ENCODE assay signal across 9 mouse cellular contexts in the genomic region with DNA sequence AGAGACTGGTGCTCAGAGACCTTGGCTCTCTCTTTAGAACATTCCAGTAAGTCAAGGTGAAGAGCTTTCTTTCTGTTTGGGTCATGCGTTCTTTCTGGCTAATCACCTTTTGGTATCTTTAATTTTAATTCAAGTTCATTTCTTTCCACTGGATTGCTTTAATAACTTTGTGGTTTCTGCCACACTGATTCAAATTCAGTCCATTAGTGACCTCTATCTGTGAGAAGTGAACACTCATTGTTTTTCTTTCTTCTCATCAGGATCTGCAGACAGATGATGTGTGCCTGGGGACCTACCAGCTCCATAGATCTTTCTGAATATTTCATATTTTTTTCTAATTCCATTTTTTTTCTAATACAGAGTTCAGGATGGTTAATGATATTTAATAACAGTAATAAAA. TPM values are rescaled to one million over a fixed set of nuclear protein-coding genes. Genes with fewer than 3 reads are reported as not detected.
DNase-seq lines count a peak whose midpoint lies in the region; ATAC-seq and TF ChIP-seq lines count a peak whose summit lies in the region.
"Had no signal": no experiment of that assay in that cellular context is flagged by ENCODE, and none has a peak within 500 bp of the region (broad histone marks: within the 10 kb centered on the region; RNA-seq: fewer than 3 reads in every experiment).

No protein-coding gene starts in this region.

- no peaks in the 10 kb centered on the region for H3K9me3 ChIP-seq in kidney, embryonic 14.5 days (ENCODE audit: control insufficient read depth, low read length)
- no peaks in the 10 kb centered on the region for H3K9me3 ChIP-seq in hindbrain, embryonic 12.5 days (replicated peaks)
- no peaks in the 10 kb centered on the region for H3K9me3 ChIP-seq in midbrain, postnatal 0 days (ENCODE audit: low read length)

- peak overlapping the region; percentile 86 for H3K4me2 ChIP-seq in kidney, embryonic 14.5 days (replicated peaks; ENCODE audit: low read depth, low read length)
- H3K4me2 ChIP-seq in hindbrain, embryonic 12.5 days (replicated peaks), result peak overlapping the region; percentile 74
- H3K4me2 ChIP-seq in midbrain, postnatal 0 days (ENCODE audit: low read depth, low read length, poor library complexity, severe bottlenecking), result peak overlapping the region; percentile 82

- ATAC-seq in kidney, embryonic 14.5 days (ENCODE audit: low FRiP score, low TSS enrichment), result no peak
- no peak for ATAC-seq in hindbrain, embryonic 12.5 days (ENCODE audit: low FRiP score)
- ATAC-seq in midbrain, postnatal 0 days (ENCODE audit: low FRiP score), result no peak
- ATAC-seq: inflammation-experienced regulatory T-cells, adult 6 months had no signal

- DNase-seq in kidney, postnatal 4 days, result no peak
- DNase-seq in midbrain, postnatal 0 days (ENCODE audit: low spot score), result peak; percentile 46
- DNase-seq in cerebellum, postnatal 25 days, result no peak
- no peak for DNase-seq in urinary bladder, adult 2 months (ENCODE audit: low spot score)
- no peak for DNase-seq in spleen, postnatal 4 days (ENCODE audit: low spot score in 2 of 2)

- no peaks in the 10 kb centered on the region for H3K27me3 ChIP-seq in kidney, embryonic 14.5 days (ENCODE audit: control insufficient read depth, insufficient read depth, low read length)
- peaks cover 5% of the 10 kb centered on the region for H3K27me3 ChIP-seq in hindbrain, embryonic 12.5 days
- no peaks in the 10 kb centered on the region for H3K27me3 ChIP-seq in midbrain, postnatal 0 days (ENCODE audit: insufficient read depth, low read length)

- H3K36me3 ChIP-seq in kidney, embryonic 14.5 days (ENCODE audit: control insufficient read depth, insufficient read depth, low read length), result no peaks in the 10 kb centered on the region
- no peaks in the 10 kb centered on the region for H3K36me3 ChIP-seq in hindbrain, embryonic 12.5 days
- no peaks in the 10 kb centered on the region for H3K36me3 ChIP-seq in midbrain, postnatal 0 days (ENCODE audit: insufficient read depth, low read length)

- peak overlapping the region; percentile 88 for H3K4me3 ChIP-seq in kidney, embryonic 14.5 days (ENCODE audit: low read length)
- H3K4me3 ChIP-seq in brown adipose tissue, adult 24 weeks (ENCODE audit: insufficient read depth, low read depth, low read length), result peak overlapping the region; percentile 13; the same call in 1 of the 2 replicates
- H3K4me3 ChIP-seq in hindbrain, embryonic 12.5 days, result peak overlapping the region; percentile 75
- H3K4me3 ChIP-seq in midbrain, postnatal 0 days (ENCODE audit: low read depth, low read length), result peak overlapping the region; percentile 90

- peak; percentile 68 for TF ChIP-seq CTCF in midbrain, postnatal 0 days (IDR thresholded peaks at IDR 0.05)

- H3K27ac ChIP-seq in kidney, embryonic 14.5 days (ENCODE audit: low read depth, low read length), result no peak overlapping the region
- no peak overlapping the region for H3K27ac ChIP-seq in brown adipose tissue, adult 24 weeks (replicated peaks; ENCODE audit: low read depth, low read length)
- no peak overlapping the region for H3K27ac ChIP-seq in hindbrain, embryonic 12.5 days
- H3K27ac ChIP-seq in midbrain, postnatal 0 days (ENCODE audit: low read depth, low read length), result no peak overlapping the region

- 41% methylated on average over 1 of the region's 1 CpGs for WGBS in kidney, embryonic 14.5 days
- 78% methylated on average over 1 of the region's 1 CpGs for WGBS in hindbrain, embryonic 12.5 days
- WGBS in midbrain, postnatal 0 days, result 50% methylated on average over 1 of the region's 1 CpGs

- H3K4me1 ChIP-seq in kidney, embryonic 14.5 days (ENCODE audit: control insufficient read depth, insufficient read depth, low read length), result peaks cover 17% of the 10 kb centered on the region; the same call in 1 of the 2 replicates
- no peaks in the 10 kb centered on the region; the same call in none of the 2 replicates for H3K4me1 ChIP-seq in brown adipose tissue, adult 24 weeks (ENCODE audit: control insufficient read depth, insufficient read depth, insufficient read length, low read length)
- peaks cover 13% of the 10 kb centered on the region for H3K4me1 ChIP-seq in hindbrain, embryonic 12.5 days
- no peaks in the 10 kb centered on the region for H3K4me1 ChIP-seq in midbrain, postnatal 0 days (ENCODE audit: insufficient read depth, low read length)

- peak overlapping the region; percentile 82; the same call in 1 of the 2 replicates for H3K9ac ChIP-seq in kidney, embryonic 14.5 days (ENCODE audit: low read depth, low read length)
- H3K9ac ChIP-seq in hindbrain, embryonic 12.5 days, result no peak overlapping the region
- H3K9ac ChIP-seq in midbrain, postnatal 0 days (replicated peaks; ENCODE audit: low read length, poor library complexity, severe bottlenecking), result 0 out of 2 replicates have a peak overlapping the region, but pooled peaks have one; percentile 42

RNA-seq across cellular contexts. Expression of gene Flrt2, which starts 6.5 kb away (rescaled TPM):
- polyA plus RNA-seq in kidney, embryonic 14.5 days (2014; fragmentation: Nextera tagmentation; extraction: Ambion mirVana), result 32.2 and 45.3 TPM in 2 replicates
- 1.0 and 1.9 TPM in 2 replicates for polyA plus RNA-seq in brown adipose tissue, adult 24 weeks (2012; ENCODE audit: insufficient read depth, insufficient read length, missing spikeins)
- polyA plus RNA-seq in hindbrain, embryonic 12.5 days (2016; fragmentation: Nextera tagmentation; extraction: Ambion mirVana), result 50.9 and 61.4 TPM in 2 replicates
- total RNA-seq in midbrain, postnatal 0 days (2014; rRNA removed), result 44.6 and 49.0 TPM in 2 replicates
- polyA plus RNA-seq in midbrain, postnatal 0 days (2015; fragmentation: Nextera tagmentation; extraction: Ambion mirVana), result 12.3 and 12.8 TPM in 2 replicates
- 9.5 and 11.7 TPM in 2 replicates for polyA plus RNA-seq in urinary bladder, adult 2 months (2012; rRNA removed)

Comparison
In these comparisons a context has a peak if more than half of its experiments do, and no peak if none do; other contexts are left out.
1. H3K4me3 ChIP-seq: peak in every context shown above with its lines; median percentile 90 in midbrain, postnatal 0 days; 88 in kidney, embryonic 14.5 days; 75 in hindbrain, embryonic 12.5 days; 13 in brown adipose tissue, adult 24 weeks.